Mouse (Mus musculus): ENCODE measurements around the gene Spsb2.

The Spsb2 gene

DNA sequence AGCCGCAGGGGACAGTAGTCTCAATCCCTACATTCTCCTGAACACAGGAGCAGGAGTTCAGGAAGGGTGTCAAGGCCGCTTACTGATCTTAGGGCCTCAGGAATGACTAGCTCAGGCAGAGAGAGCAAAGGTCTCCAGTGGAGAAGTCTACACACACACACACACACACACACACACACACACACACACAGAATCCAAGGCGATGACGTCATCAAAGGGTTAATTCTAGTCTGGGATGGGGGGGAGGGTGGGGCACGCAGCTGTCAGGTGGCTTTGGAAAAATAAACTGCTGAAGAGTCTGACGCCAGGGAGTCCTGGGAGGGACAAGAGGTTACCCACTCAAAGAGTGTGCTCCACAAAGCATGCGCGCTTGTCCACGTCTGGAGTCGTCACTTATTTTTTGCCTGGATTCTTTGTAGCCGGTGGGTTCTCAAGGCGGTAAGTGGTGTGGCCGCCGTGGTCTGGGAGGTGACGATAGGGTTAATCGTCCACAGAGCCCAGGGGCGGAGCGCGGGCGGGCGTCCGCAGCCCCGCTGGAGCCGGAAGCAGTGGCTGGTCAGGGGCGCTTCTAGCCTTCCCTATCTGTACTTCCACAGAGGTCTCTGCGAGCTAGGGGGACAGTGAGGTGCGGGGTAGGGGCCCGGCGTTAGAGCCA lies at the start of gene Spsb2:
TSS of gene Spsb2 (plus strand) at position 304 of the 655 bp plus-strand sequence.
- DNase-seq (ENCODE audit: low spot score): peak; percentile 85

DNA sequence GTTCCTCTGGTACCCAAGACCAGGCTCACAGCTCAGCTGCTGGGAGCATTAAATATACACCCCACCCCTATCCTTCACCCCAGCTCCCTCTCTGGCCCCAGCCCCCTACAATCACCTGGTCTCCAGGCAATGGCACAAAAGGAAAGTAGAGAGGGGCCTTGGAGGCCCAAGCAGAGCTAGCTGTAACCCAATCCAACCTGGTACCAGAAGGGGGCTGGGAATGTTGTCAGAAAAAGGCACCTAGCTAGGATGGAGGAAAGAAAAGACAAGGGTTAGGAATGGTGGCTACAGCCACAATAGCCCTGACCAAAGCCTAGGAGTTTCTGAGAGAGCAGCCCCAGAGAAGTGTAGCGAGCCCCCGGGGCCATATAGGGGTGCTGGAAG lies 49.6 kb upstream of the Spsb2 start:
- no peak for DNase-seq (ENCODE audit: low spot score)

GRCm38 (mm10) chr6:124759259-124759658 lies 49.2 kb upstream of the Spsb2 start:
- peak; percentile 89 for DNase-seq (ENCODE audit: low spot score)

GRCm38 (mm10) chr6:124765951-124766350 lies 42.5 kb upstream of the Spsb2 start:
- no peak for DNase-seq (ENCODE audit: low spot score)

DNA sequence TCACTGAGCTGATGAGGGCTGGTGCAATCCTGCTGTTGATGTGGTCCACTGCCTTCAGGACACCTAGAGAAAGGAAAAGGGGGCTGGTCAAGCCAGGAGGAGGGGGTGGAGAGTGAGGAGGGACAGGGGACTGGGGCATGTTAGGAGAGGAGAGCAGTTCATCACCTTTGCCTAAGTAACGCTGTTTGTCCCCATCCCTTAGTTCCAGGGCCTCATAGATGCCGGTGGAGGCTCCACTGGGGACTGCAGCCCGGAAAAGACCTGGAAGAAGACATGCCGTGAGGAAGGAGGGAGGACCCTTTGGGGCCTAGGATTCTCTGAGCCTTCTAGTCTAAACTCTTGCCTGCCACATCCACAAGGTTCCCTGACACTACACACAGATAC lies 40.9 kb upstream of the Spsb2 start:
- no peak for DNase-seq (ENCODE audit: low spot score)

- no peak for DNase-seq (ENCODE audit: low spot score)
Observed at GRCm38 (mm10) chr6:124767920-124768703, 40.3 kb upstream of the Spsb2 start.

DNA sequence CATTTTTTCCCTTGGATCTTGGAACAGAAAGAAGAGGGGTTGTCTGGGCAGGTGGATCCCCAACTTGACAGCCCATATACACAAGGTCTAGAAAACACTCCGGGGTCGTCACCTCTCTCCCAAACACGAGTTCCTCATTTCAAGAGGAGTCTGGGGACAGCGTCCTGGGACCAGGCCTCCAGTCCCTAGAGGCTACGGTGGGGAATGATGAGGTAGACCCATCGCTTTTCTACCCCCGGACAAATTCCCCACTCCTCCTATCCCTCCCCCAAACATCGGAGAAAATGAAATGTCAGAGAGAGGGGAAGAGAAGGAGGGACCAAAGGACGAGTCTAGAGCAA lies 39.8 kb upstream of the Spsb2 start:
- DNase-seq (ENCODE audit: low spot score): no peak

GRCm38 (mm10) chr6:124769101-124769765 lies 39.2 kb upstream of the Spsb2 start, which contains the start of gene Eno2:
Eno2 (minus strand) TSS chr6:124769673.
- DNase-seq (ENCODE audit: low spot score): peak; percentile 55

DNA sequence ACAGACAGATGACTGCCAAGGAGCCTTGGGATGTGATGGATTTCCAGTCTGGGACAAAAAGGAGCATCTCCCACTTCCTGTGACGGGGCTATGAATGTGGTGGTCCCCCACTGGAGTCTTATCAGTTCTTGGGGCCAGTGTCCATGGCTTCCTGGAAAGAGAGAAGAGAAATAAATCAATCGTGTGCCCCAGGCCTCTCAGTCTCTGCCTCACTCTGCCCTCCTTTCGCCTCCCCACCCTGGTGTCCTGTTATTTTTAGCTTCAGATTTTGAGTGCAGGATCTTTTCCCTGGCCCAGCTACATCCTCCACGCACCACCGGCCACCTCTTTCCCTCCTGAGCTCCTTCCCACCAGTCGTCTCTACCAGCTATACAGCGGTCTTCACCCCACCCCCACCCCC lies 38.4 kb upstream of the Spsb2 start:
- DNase-seq (ENCODE audit: low spot score): no peak

DNA sequence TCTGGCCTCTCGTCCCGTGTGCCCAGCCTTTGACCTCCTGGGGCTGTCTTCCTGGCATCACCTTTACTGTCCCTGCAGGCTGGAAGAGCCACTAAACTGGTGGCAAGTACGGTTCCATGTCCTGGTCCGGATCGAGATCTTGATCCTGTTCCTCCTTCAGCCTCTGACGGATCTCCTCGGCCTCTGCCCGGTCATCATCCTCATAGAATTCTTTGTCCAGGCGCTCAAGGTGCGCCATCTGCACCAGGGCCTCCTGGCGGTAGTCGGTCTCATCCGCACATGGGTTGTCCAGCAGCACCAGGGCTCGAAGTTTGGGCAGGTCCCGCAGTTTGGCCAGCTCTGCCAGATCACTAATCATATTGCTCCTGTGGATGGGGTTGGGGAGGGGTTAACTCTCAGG lies 38.0 kb upstream of the Spsb2 start:
- no peak for DNase-seq (ENCODE audit: low spot score)

DNA sequence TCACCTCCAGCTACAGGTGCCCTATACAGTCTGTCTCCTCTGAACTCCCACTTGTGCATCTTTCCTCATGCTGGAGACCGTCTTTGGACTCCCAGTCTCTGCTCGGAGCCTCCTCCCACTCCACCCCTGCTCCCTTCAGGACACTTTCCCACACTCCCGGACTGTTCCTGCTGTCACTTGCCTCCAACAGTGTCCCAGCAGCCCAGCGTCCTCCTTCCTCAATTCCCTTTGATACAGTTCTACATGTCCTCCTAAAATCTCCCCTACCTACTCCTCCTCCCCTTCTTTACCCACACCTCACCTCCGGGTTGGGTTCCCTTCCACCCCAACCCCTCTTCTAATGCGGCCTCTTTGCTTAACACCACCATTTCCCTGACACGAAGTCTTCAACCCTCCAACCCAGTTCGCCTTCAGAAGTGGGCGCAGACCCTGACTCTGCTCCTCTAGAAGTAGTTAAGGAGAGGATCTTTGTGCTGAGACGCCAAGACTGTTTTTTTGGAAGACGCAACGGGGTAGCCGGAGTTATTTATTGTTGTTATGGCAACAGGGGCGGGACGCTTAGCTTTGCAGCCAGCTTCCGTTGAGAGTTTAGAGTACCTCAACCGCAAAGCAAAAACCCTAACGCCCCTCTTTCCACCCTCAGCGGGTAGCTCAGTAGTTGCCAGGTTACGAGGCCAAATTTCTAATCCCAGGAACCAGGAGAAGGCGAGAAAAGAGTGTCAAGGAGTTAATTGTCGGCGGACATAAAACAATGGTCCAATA lies 29.1 kb upstream of the Spsb2 start, which contains the start of gene Lrrc23:
TSS of gene Lrrc23 (minus strand) at position 506 of the 762 bp plus-strand sequence.
- peak; percentile 76 for DNase-seq (ENCODE audit: low spot score)

DNA sequence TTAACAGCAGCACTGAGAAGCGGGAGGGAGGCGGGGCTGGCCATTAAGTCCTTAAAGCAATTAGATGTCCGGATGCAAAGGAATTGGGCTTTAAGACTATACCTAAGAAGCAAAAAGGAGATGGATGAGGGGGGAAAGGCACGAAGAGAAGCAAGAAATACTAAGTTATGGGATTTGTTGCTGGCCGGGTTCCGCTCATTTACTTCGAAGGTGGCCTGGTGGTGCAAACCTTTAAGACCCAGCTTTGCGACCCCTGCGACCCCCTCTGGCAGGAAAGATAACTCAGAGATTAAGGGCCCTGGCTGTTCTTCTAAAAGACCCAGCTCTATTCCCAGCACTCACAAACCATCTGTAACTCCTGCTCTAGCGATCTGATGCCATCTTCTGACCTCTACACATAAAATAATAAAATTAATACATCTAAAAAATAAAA lies 28.5 kb upstream of the Spsb2 start:
- DNase-seq (ENCODE audit: low spot score): peak; percentile 76

- no peak for DNase-seq (ENCODE audit: low spot score)
Observed at GRCm38 (mm10) chr6:124780917-124781316, 27.5 kb upstream of the Spsb2 start.

GRCm38 (mm10) chr6:124782436-124782835 lies 26.0 kb upstream of the Spsb2 start:
- peak; percentile 68 for DNase-seq (ENCODE audit: low spot score)

- no peak for DNase-seq (ENCODE audit: low spot score)
Observed at GRCm38 (mm10) chr6:124786756-124787420, 21.6 kb upstream of the Spsb2 start.

GRCm38 (mm10) chr6:124787722-124788121 lies 20.7 kb upstream of the Spsb2 start:
- no peak for DNase-seq (ENCODE audit: low spot score)

- no peak for DNase-seq (ENCODE audit: low spot score)
Observed at GRCm38 (mm10) chr6:124789519-124789918, 18.9 kb upstream of the Spsb2 start.

GRCm38 (mm10) chr6:124790121-124790520 lies 18.3 kb upstream of the Spsb2 start:
- no peak for DNase-seq (ENCODE audit: low spot score)

DNA sequence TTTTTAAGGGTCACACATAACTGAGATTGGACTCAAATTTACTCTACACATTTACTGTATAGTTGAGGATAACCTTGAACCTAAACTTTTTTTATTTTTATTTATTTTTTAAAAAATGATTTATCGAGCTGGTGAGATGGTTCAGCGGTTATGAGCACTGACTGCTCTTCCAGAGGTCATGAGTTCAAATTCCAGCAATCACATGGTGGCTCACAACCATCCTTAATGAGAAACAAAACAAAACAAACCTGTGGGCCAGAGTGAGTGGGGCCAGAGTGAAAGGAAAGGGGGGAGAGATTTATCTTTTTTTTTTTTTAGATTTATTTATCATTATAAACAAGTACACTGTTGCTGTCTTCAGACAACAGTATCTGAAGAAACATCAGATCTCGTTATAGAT lies 16.6 kb upstream of the Spsb2 start:
- DNase-seq (ENCODE audit: low spot score): no peak

GRCm38 (mm10) chr6:124795781-124796180 lies 12.7 kb upstream of the Spsb2 start:
- DNase-seq (ENCODE audit: low spot score): no peak

- DNase-seq (ENCODE audit: low spot score): no peak
Observed at GRCm38 (mm10) chr6:124796200-124796599, 12.3 kb upstream of the Spsb2 start.

DNA sequence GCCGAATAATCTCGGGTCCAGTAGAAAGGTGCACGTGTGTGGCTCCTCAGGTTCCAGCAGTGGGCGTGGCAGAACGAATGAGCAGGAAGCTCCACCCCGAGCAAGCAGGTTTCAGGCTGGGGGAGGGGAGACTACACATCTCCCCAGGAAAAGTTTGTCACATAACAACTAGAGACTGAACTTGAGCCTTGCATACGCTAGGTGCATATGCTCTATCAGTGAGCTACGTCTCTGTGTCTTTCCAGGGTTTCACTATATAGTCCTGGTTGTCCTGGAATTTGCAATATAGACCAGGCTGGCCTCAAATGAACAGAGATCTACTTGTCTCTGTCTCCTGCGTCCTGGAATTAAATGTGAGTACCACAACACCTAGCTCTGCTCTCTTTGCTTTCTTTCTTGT lies 6.1 kb upstream of the Spsb2 start:
- DNase-seq (ENCODE audit: low spot score): peak; percentile 40
